Mouse (Mus musculus) forebrain, embryonic 14.5 days (tissue): ENCODE data around the gene Nsmce1. TPM values are rescaled to one million over a fixed set of nuclear protein-coding genes. Genes with fewer than 3 reads are reported as not detected.

Experiments
- ATAC-seq: fragments of 200-750 bp; cut with Nextera tagmentation; 2 replicates; pipeline ENCODE4 v1.8.0; 2017; ENCODE audit warnings: mild to moderate bottlenecking, moderate library complexity
- DNase-seq: peaks from one replicate; pipeline ENCODE4 v3.0.0-alpha.2; 2015; ENCODE audit warnings: low spot score
- H3K27ac ChIP-seq: fragments of 300-500 bp; sonication (generic); 2 replicates; pipeline ENCODE4 v1.5.1; 2014; ENCODE audit warnings: low read depth, mild to moderate bottlenecking, control low read depth, low read length, moderate library complexity
- H3K27me3 ChIP-seq: fragments of 300-500 bp; sonication (generic); replicated peaks from 2 replicates; pipeline ENCODE4 v1.6.1; 2014; ENCODE audit warnings: low read length, control low read depth, mixed read lengths; ENCODE audit not compliant: control insufficient read depth, insufficient read depth
- H3K36me3 ChIP-seq: fragments of 300-500 bp; sonication (generic); 2 replicates; pipeline ENCODE4 v1.6.1; 2014; ENCODE audit warnings: low read length, control low read depth; ENCODE audit not compliant: control insufficient read depth, insufficient read depth
- H3K4me1 ChIP-seq: fragments of 300-500 bp; sonication (generic); 2 replicates; pipeline ENCODE4 v1.6.1; 2014; ENCODE audit warnings: antibody characterized with exemption, low read length, control low read depth; ENCODE audit not compliant: control insufficient read depth, insufficient read depth
- H3K4me2 ChIP-seq: fragments of 300-500 bp; sonication (generic); 2 replicates; pipeline ENCODE4 v1.6.1; 2014; ENCODE audit warnings: mild to moderate bottlenecking, control low read depth, low read length
- H3K4me3 ChIP-seq: fragments of 300-500 bp; sonication (generic); 2 replicates; pipeline ENCODE4 v1.5.1; 2014; ENCODE audit warnings: low read depth, low read length, control low read depth
- H3K9ac ChIP-seq: fragments of 300-500 bp; sonication (generic); 2 replicates; pipeline ENCODE4 v1.6.1; 2014; ENCODE audit warnings: mild to moderate bottlenecking, low read length, control low read depth, moderate library complexity
- H3K9me3 ChIP-seq: fragments of 300-500 bp; sonication (generic); replicated peaks from 2 replicates; pipeline ENCODE4 v1.6.1; 2016; ENCODE audit warnings: low read length, control low read depth, mixed read lengths; ENCODE audit not compliant: control insufficient read depth
- WGBS: fragments of 180-500 bp; shearing (Covaris S2); extraction: QIAGEN DNeasy Blood & Tissue Kit; methylation state at CpG from one replicate; pipeline ENCODE4 v1.1.7; 2014; 5-methylcytosine and 5-hydroxymethylcytosine counted together
- polyA plus RNA-seq: library from polyadenylated mRNA; unstranded; fragments of >200 nt; fragmentation: Nextera tagmentation; extraction: Ambion mirVana; gene quantifications from 2 replicates; pipeline ENCODE4 v1.2.1, GENCODE M21; 2014

The Nsmce1 gene
- polyA plus RNA-seq, 1 experiment from 2014 or later = 149 TPM

GRCm38 (mm10) chr7:125499927-125500868, 8.8 kb upstream of the Nsmce1 start:
- H3K9ac ChIP-seq = no peak overlapping the region
- no peaks in the 10 kb centered on the region for H3K9me3 ChIP-seq
- H3K4me1 ChIP-seq = no peaks in the 10 kb centered on the region
- ATAC-seq = no peak
- no peaks in the 10 kb centered on the region for H3K27me3 ChIP-seq
- no peaks in the 10 kb centered on the region for H3K36me3 ChIP-seq
- WGBS = 77% methylated on average over 13 of the region's 13 CpGs
- no peak for DNase-seq
- H3K4me2 ChIP-seq = no peak overlapping the region
- no peak overlapping the region for H3K4me3 ChIP-seq
- H3K27ac ChIP-seq = no peak overlapping the region

GRCm38 (mm10) chr7:125495864-125496440, 4.6 kb upstream of the Nsmce1 start:
- ATAC-seq = no peak
- Histone ChIP-seq H3K4me3 (no peak overlapping the region), H3K9ac (no peak overlapping the region), H3K9me3 (no peaks in the 10 kb centered on the region), H3K27me3 (no peaks in the 10 kb centered on the region), H3K27ac (no peak overlapping the region), H3K4me1 (peaks cover 6% of the 10 kb centered on the region), H3K36me3 (no peaks in the 10 kb centered on the region), H3K4me2 (no peak overlapping the region)
- WGBS = 82% methylated on average over 6 of the region's 6 CpGs
- no peak for DNase-seq

GRCm38 (mm10) chr7:125492551-125492950, 1.2 kb upstream of the Nsmce1 start:
- H3K27ac ChIP-seq = no peak overlapping the region
- H3K4me1 ChIP-seq = peaks cover 11% of the 10 kb centered on the region
- no peak for DNase-seq
- no peak overlapping the region for H3K4me3 ChIP-seq
- ATAC-seq = no peak
- H3K4me2 ChIP-seq = no peak overlapping the region
- H3K9me3 ChIP-seq = no peaks in the 10 kb centered on the region
- no peaks in the 10 kb centered on the region for H3K27me3 ChIP-seq
- 88% methylated on average over 6 of the region's 6 CpGs for WGBS
- no peak overlapping the region; the same call in 1 of the 2 replicates for H3K9ac ChIP-seq
- H3K36me3 ChIP-seq = no peaks in the 10 kb centered on the region

GRCm38 (mm10) chr7:125491760-125492159, 364 bp upstream of the Nsmce1 start:
- WGBS = 14% methylated on average over 12 of the region's 12 CpGs
- H3K27me3 ChIP-seq = no peaks in the 10 kb centered on the region
- DNase-seq = no peak
- no peaks in the 10 kb centered on the region for H3K9me3 ChIP-seq
- peak overlapping the region; percentile 60 for H3K4me3 ChIP-seq
- H3K27ac ChIP-seq = peak overlapping the region; percentile 85
- ATAC-seq = no peak; the same call in 1 of the 2 replicates
- H3K4me1 ChIP-seq = peaks cover 11% of the 10 kb centered on the region
- H3K4me2 ChIP-seq = peak overlapping the region; percentile 72
- H3K9ac ChIP-seq = peak overlapping the region; percentile 79
- H3K36me3 ChIP-seq = no peaks in the 10 kb centered on the region

GRCm38 (mm10) chr7:125489636-125490035, 1.8 kb downstream of the Nsmce1 start:
- peaks cover 18% of the 10 kb centered on the region for H3K36me3 ChIP-seq
- H3K9ac ChIP-seq = no peak overlapping the region; the same call in 1 of the 2 replicates
- DNase-seq = no peak
- H3K27ac ChIP-seq = no peak overlapping the region; the same call in 1 of the 2 replicates
- no peak for ATAC-seq
- no peaks in the 10 kb centered on the region for H3K27me3 ChIP-seq
- 93% methylated on average over 2 of the region's 2 CpGs for WGBS
- H3K4me2 ChIP-seq = no peak overlapping the region
- H3K4me1 ChIP-seq = peaks cover 11% of the 10 kb centered on the region
- H3K4me3 ChIP-seq = no peak overlapping the region
- no peaks in the 10 kb centered on the region for H3K9me3 ChIP-seq

GRCm38 (mm10) chr7:125488706-125489105, 2.7 kb downstream of the Nsmce1 start:
- Histone ChIP-seq H3K27ac (no peak overlapping the region), H3K4me2 (no peak overlapping the region), H3K27me3 (no peaks in the 10 kb centered on the region), H3K4me3 (no peak overlapping the region), H3K9ac (no peak overlapping the region; the same call in 1 of the 2 replicates), H3K4me1 (peaks cover 11% of the 10 kb centered on the region), H3K36me3 (peaks cover 19% of the 10 kb centered on the region), H3K9me3 (no peaks in the 10 kb centered on the region)
- 82% methylated on average over 6 of the region's 6 CpGs for WGBS
- DNase-seq (no peak), ATAC-seq (no peak)

- Histone ChIP-seq H3K9me3 (no peaks in the 10 kb centered on the region), H3K4me3 (no peak overlapping the region), H3K9ac (no peak overlapping the region), H3K27ac (no peak overlapping the region), H3K4me1 (peaks cover 10% of the 10 kb centered on the region), H3K4me2 (no peak overlapping the region), H3K27me3 (no peaks in the 10 kb centered on the region), H3K36me3 (peaks cover 32% of the 10 kb centered on the region)
- DNase-seq (no peak), ATAC-seq (no peak)
- WGBS = 91% methylated on average over 10 of the region's 10 CpGs
These were observed 4.3 kb downstream of the Nsmce1 start for GRCm38 (mm10) chr7:125487126-125487525.

GRCm38 (mm10) chr7:125486121-125486630, 5.2 kb downstream of the Nsmce1 start:
- no peak overlapping the region for H3K4me2 ChIP-seq
- no peak overlapping the region for H3K9ac ChIP-seq
- peaks cover 5% of the 10 kb centered on the region for H3K4me1 ChIP-seq
- H3K27me3 ChIP-seq = no peaks in the 10 kb centered on the region
- no peaks in the 10 kb centered on the region for H3K9me3 ChIP-seq
- ATAC-seq (no peak), DNase-seq (no peak)
- H3K27ac ChIP-seq = no peak overlapping the region
- WGBS = 96% methylated on average over 16 of the region's 16 CpGs
- H3K4me3 ChIP-seq = no peak overlapping the region
- peaks cover 38% of the 10 kb centered on the region for H3K36me3 ChIP-seq
